Mouse (Mus musculus): ENCODE data around the gene Tnfrsf14. TPM values are rescaled to one million over a fixed set of nuclear protein-coding genes. Genes with fewer than 3 reads are reported as not detected.

Tnfrsf14 gene
- 1 to 10 TPM in 1 of 2 experiments, under 1 TPM in 1; 0.84 to 1.3 TPM for total RNA-seq (2021)
- long read RNA-seq, experiment 1, result 0 reads
- long read RNA-seq, experiment 2, result 0 reads

DNA sequence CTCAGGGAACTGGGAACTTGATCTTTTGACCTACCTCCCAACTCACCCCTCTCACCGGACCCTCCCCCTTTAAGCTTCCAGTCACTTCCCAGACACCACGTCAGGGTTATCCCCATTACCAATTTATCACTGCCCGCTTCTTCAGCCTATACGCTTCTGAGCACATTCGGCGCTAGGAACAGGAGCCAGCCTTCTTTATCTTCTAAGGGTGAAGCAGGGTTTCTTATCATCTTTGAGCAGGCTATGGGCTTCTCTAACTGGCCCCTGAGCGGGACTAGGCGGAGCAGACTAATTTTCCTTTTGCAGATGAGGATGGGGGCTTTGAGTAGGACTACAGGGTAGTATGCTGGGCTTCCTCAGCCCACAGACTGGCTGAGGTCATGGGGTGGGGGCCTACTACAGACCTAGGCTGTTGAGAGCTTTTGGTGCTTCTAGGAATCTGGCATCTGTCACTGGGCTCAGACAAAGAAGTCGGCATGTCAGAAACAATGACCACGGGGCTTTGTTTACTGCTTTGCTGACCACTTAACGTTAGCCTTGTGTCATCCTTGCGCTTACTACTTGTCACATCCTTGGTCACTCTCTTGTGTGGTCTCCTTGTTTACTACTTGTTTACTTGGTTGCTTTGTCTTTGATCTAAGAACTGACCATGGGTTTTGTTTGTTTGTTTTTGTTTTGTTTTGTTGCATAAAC, at the start of gene Tnfrsf14:
Tnfrsf14 (minus strand) TSS at position 169 of the 693 bp plus-strand sequence.
- DNase-seq (ENCODE audit: low spot score in 2 of 2), result no peak
- peak within 1 kb of the TSS; percentile 17; the same call in 1 of the 2 replicates for H3K4me3 ChIP-seq
- no peak for TF ChIP-seq CTCF (conservative IDR thresholded peaks at IDR 0.05)
- H3K27ac ChIP-seq, result peak within 1 kb of the TSS; percentile 77

- Histone ChIP-seq H3K4me3 (no peak overlapping the region), H3K27ac (no peak overlapping the region)
- no peak for DNase-seq (ENCODE audit: low spot score in 2 of 2)
- no peak for TF ChIP-seq CTCF (conservative IDR thresholded peaks at IDR 0.05)
Measured at GRCm38 (mm10) chr4:154974163-154974611, 45.8 kb upstream of the Tnfrsf14 start.

DNA sequence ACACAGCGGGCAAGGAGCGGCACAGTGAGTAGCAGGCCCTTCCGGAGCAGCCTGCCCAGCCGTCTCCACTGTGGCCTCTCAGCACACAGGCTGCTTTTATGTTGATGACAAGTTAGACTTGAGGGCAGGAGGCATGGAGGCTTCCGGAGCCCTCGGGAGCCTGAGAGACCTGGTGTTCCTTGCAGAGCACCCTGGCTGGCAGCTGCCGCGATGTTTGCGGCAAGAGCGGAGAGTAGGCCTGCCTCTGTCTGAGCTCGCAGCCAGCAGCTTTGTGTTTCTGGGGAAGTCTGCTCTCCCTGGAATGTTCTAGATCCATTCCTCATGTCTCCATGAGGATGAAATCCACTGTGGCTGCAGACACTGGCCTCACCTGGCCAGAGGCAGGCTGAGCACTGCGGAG, 44.2 kb upstream of the Tnfrsf14 start:
- H3K27ac ChIP-seq, result no peak overlapping the region
- H3K4me3 ChIP-seq, result no peak overlapping the region
- DNase-seq (ENCODE audit: low spot score in 2 of 2), result no peak
- no peak for TF ChIP-seq CTCF (conservative IDR thresholded peaks at IDR 0.05)

- TF ChIP-seq CTCF (conservative IDR thresholded peaks at IDR 0.05), result peak; percentile 81
- DNase-seq (ENCODE audit: low spot score in 2 of 2), result peak in 1 of 2 experiments; percentile 62
- no peak overlapping the region for H3K4me3 ChIP-seq
- H3K27ac ChIP-seq, result no peak overlapping the region
Measured at GRCm38 (mm10) chr4:154967173-154967572, 38.8 kb upstream of the Tnfrsf14 start.

DNA sequence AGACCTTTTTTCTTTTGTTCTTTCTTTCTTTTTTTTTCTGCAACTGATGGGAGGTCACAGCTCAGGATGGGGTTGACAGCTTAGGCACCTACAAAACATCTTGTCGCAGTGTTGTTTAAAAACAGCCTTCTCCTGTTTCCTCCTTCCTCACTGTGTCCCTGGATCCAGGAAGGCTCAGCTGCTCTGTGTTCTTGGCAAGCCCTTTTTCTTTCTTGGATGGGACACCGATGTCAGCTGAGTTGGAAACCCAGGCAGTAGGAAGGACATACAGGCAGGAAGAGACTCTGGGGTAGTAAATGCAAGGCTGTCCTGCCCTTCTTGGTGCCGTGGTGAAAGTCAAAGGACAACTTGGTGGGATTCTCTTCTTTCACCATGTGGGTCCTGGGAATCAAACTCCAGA, 37.5 kb upstream of the Tnfrsf14 start:
- DNase-seq (ENCODE audit: low spot score in 2 of 2), result no peak
- H3K4me3 ChIP-seq, result peak overlapping the region; percentile 92; the same call in 1 of the 2 replicates
- H3K27ac ChIP-seq, result peak overlapping the region; percentile 99; the same call in 1 of the 2 replicates
- no peak for TF ChIP-seq CTCF (conservative IDR thresholded peaks at IDR 0.05)

DNA sequence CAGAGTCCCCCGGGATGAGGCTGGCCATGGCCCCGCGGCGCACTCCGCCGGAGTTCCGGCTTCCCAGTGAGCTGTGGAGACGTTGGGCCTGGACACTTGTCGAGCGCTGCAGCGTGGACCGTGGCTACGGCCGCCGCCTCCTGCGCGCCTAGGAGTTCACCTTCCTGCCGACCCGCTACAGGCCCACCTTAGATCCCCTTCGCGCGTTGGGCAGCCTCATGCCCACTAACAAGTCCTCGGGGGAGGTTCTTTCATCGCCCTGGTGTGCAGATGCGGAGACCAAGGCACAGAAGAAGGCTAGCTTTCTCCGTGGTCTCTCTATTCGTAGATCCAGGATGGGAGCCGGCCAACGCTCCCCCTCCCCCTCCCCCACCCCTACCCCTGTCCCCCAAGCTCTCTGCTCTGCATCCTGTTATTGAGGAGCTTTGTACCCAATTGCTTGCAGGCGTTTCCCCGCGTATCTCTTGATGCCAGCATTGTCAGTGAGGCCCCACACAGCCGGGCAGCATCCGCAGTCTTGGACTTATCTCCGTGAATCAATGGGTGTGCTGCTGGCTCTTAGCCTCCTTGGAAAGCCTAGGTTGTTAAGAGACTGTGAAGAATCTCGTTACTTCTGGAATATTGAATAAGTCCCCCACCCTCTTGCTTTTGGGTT, 36.3 kb upstream of the Tnfrsf14 start:
- Histone ChIP-seq H3K27ac (peak overlapping the region; percentile 99), H3K4me3 (peak overlapping the region; percentile 92)
- DNase-seq (ENCODE audit: low spot score in 2 of 2), result no peak
- no peak for TF ChIP-seq CTCF (conservative IDR thresholded peaks at IDR 0.05)

GRCm38 (mm10) chr4:154963901-154964580, 35.7 kb upstream of the Tnfrsf14 start, which contains the start of gene Pank4:
Gene Pank4, plus strand, starts transcription at chr4:154964123.
- H3K27ac ChIP-seq, result peak within 1 kb of the TSS; percentile 99
- TF ChIP-seq CTCF (conservative IDR thresholded peaks at IDR 0.05), result no peak
- peak within 1 kb of the TSS; percentile 92 for H3K4me3 ChIP-seq
- DNase-seq (ENCODE audit: low spot score in 2 of 2), result peak; percentile 88 to 91

- Histone ChIP-seq H3K27ac (peak overlapping the region; percentile 99), H3K4me3 (peak overlapping the region; percentile 92)
- no peak for TF ChIP-seq CTCF (conservative IDR thresholded peaks at IDR 0.05)
- no peak for DNase-seq (ENCODE audit: low spot score in 2 of 2)
Measured at GRCm38 (mm10) chr4:154963190-154963836, 35.0 kb upstream of the Tnfrsf14 start.

DNA sequence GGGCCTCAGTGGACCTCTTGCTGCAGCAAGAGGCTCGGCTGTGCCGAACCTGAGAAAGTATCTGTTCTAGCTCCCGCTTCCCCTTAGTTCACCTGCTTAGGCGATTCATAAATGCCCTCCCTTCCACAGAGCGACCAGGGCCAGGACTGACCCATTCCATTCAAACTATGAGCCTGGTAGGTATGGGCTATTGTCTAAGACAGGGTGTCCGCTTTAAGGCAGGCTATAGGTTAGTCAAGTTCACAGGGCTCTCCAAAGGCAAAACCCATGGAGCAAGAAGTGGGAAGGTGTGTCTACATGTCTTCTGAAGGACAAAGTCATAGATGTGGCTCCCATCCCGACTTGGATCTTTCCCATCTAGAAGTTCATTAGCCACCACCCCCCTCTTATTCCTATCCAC, 34.3 kb upstream of the Tnfrsf14 start:
- DNase-seq (ENCODE audit: low spot score in 2 of 2), result no peak
- no peak for TF ChIP-seq CTCF (conservative IDR thresholded peaks at IDR 0.05)
- peak overlapping the region; percentile 92 for H3K4me3 ChIP-seq
- peak overlapping the region; percentile 99 for H3K27ac ChIP-seq

- DNase-seq (ENCODE audit: low spot score in 2 of 2), result no peak
- no peak for TF ChIP-seq CTCF (conservative IDR thresholded peaks at IDR 0.05)
- Histone ChIP-seq H3K4me3 (peak overlapping the region; percentile 92), H3K27ac (peak overlapping the region; percentile 99)
Measured at GRCm38 (mm10) chr4:154961911-154962310, 33.5 kb upstream of the Tnfrsf14 start.

DNA sequence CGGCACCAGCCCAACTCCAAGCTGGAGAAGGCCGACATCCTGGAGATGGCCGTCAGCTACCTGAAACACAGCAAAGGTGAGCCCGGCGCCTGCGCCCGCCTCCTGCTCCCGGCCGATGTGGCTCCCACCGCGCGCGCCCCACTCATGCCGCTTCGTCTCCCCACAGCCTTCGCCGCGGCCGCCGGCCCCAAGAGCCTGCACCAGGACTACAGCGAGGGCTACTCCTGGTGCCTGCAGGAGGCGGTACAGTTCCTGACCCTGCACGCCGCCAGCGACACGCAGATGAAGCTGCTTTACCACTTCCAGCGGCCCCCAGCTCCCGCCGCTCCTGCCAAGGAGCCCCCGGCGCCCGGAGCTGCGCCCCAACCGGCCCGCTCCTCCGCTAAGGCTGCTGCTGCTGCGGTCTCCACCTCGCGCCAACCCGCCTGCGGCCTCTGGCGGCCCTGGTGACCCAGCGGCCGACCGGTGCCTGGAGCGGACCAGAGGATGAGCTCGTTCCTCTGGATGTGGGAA, 32.9 kb upstream of the Tnfrsf14 start:
- no peak for DNase-seq (ENCODE audit: low spot score in 2 of 2)
- Histone ChIP-seq H3K4me3 (peak overlapping the region; percentile 92), H3K27ac (peak overlapping the region; percentile 99)
- TF ChIP-seq CTCF (conservative IDR thresholded peaks at IDR 0.05), result peak; percentile 41

GRCm38 (mm10) chr4:154960690-154961225, 32.4 kb upstream of the Tnfrsf14 start, which contains the start of gene Hes5:
Gene Hes5, plus strand, starts transcription at chr4:154960923.
- H3K27ac ChIP-seq, result peak within 1 kb of the TSS; percentile 99
- DNase-seq (ENCODE audit: low spot score in 2 of 2), result peak; percentile 59 to 66
- H3K4me3 ChIP-seq, result peak within 1 kb of the TSS; percentile 92
- no peak for TF ChIP-seq CTCF (conservative IDR thresholded peaks at IDR 0.05)
